Mouse (Mus musculus): ENCODE measurements around the gene Slc25a35.
"Not testable (repeated sequence)": the region's sequence is repeated elsewhere in the genome, so short reads cannot be mapped to it uniquely, and the experiment has no call there.

GRCm38 (mm10) chr11:68973250-68974058, 5.5 kb downstream of the Slc25a35 start:
- not testable (repeated sequence) for TF ChIP-seq CTCF (IDR thresholded peaks at IDR 0.05; ENCODE audit: borderline replicate concordance, control insufficient read depth, extremely low read depth, insufficient read depth, low read length, poor library complexity); POLR2A (IDR thresholded peaks at IDR 0.05; ENCODE audit: control insufficient read depth, extremely low read depth, insufficient read depth, low read length, poor library complexity)

All from thymus, adult 2 months (tissue).